Mouse (Mus musculus) neural tube, embryonic 15.5 days (tissue): Measurements from ENCODE around the gene Apoc1. TPM values are rescaled to one million over a fixed set of nuclear protein-coding genes. Genes with fewer than 3 reads are reported as not detected.
A peak's percentile ranks its signal among the peaks of the same experiment; 100 is the strongest.

Experiments used
- ATAC-seq: fragments of 200-750 bp; cut with Nextera tagmentation; 2 replicates; pipeline ENCODE4 v1.8.0; 2017; ENCODE audit warnings: mild to moderate bottlenecking, moderate TSS enrichment, moderate library complexity; ENCODE audit not compliant: low FRiP score
- H3K27ac ChIP-seq: fragments of 300-500 bp; sonication (generic); replicated peaks from 2 replicates; pipeline ENCODE4 v1.5.1; 2015; ENCODE audit warnings: mild to moderate bottlenecking, inconsistent platforms
- H3K27me3 ChIP-seq: fragments of 300-500 bp; sonication (generic); replicated peaks from 2 replicates; pipeline ENCODE4 v1.6.1; 2015; ENCODE audit warnings: inconsistent platforms
- H3K36me3 ChIP-seq: fragments of 300-500 bp; sonication (generic); 2 replicates; pipeline ENCODE4 v1.6.1; 2015; ENCODE audit warnings: inconsistent platforms
- H3K4me1 ChIP-seq: fragments of 300-500 bp; sonication (generic); 2 replicates; pipeline ENCODE4 v1.6.1; 2015; ENCODE audit warnings: inconsistent platforms
- H3K4me2 ChIP-seq: fragments of 300-500 bp; sonication (generic); 2 replicates; pipeline ENCODE4 v1.6.1; 2015; ENCODE audit warnings: inconsistent platforms, mild to moderate bottlenecking, moderate library complexity
- H3K4me3 ChIP-seq: fragments of 300-500 bp; sonication (generic); replicated peaks from 2 replicates; pipeline ENCODE4 v1.5.1; 2015; ENCODE audit warnings: mild to moderate bottlenecking, inconsistent platforms
- H3K9ac ChIP-seq: fragments of 300-500 bp; sonication (generic); replicated peaks from 2 replicates; pipeline ENCODE4 v1.6.1; 2015; ENCODE audit warnings: mild to moderate bottlenecking, inconsistent platforms
- H3K9me3 ChIP-seq: fragments of 300-500 bp; sonication (generic); replicated peaks from 2 replicates; pipeline ENCODE4 v1.6.1; 2016; ENCODE audit warnings: inconsistent platforms
- WGBS: fragments of 180-500 bp; shearing (Covaris S2); methylation state at CpG from one replicate; pipeline ENCODE4 v1.1.7; 2015; ENCODE audit warnings: mixed read lengths; 5-methylcytosine and 5-hydroxymethylcytosine counted together
- polyA plus RNA-seq: library from polyadenylated mRNA; unstranded; fragments of >200 nt; fragmentation: Nextera tagmentation; extraction: Ambion mirVana; gene quantifications from 2 replicates; pipeline ENCODE4 v1.2.1, GENCODE M21; 2015

The Apoc1 gene
- polyA plus RNA-seq, 1 experiment from 2014 or later = 6.5 TPM

GRCm38 (mm10) chr7:19680702-19681101 lies 11.8 kb downstream of the Apoc1 start:
- Histone ChIP-seq H3K27me3 (no peaks in the 10 kb centered on the region), H3K9me3 (no peaks in the 10 kb centered on the region), H3K4me3 (no peak overlapping the region), H3K27ac (no peak overlapping the region), H3K36me3 (no peaks in the 10 kb centered on the region), H3K4me2 (no peak overlapping the region), H3K4me1 (no peaks in the 10 kb centered on the region), H3K9ac (no peak overlapping the region)
- 83% methylated on average over 2 of the region's 2 CpGs for WGBS
- no peak for ATAC-seq

DNA sequence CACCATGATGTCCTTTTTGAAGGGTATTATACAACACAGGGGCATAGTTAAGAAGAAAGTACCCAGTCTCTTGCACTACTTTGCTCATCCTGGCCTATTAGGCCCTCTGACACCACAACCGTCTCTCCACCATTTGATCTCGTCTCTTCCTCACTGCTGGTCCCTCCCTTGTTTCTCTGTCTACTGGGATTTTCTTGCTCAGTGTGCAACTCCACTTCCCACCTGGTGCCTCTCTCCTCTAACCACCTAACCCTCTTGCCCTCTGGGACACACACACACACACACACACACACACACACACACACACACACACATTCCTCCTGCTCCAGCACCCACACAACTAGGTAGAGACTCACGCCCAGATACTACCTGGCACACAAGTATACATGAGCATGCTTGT lies 13.6 kb downstream of the Apoc1 start:
- no peaks in the 10 kb centered on the region for H3K4me1 ChIP-seq

GRCm38 (mm10) chr7:19677872-19678271 lies 14.6 kb downstream of the Apoc1 start, which contains the start of gene Apoc2:
TSS of gene Apoc2 (minus strand) at chr7:19677941.
- ATAC-seq = no peak
- Histone ChIP-seq H3K27ac (no peak within 1 kb of the TSS), H3K27me3 (no peaks in the 10 kb centered on the region), H3K4me2 (no peak within 1 kb of the TSS), H3K36me3 (no peaks in the 10 kb centered on the region), H3K9ac (no peak within 1 kb of the TSS), H3K4me1 (no peaks in the 10 kb centered on the region), H3K4me3 (no peak within 1 kb of the TSS), H3K9me3 (no peaks in the 10 kb centered on the region)
- 81% methylated on average over 8 of the region's 8 CpGs for WGBS

More for the DNA sequence above, 13.6 kb downstream of the Apoc1 start:
- no peak for ATAC-seq
- no peaks in the 10 kb centered on the region for H3K36me3 ChIP-seq
- H3K27me3 ChIP-seq = no peaks in the 10 kb centered on the region
- WGBS = 93% methylated on average over 3 of the region's 3 CpGs
- H3K9me3 ChIP-seq = no peaks in the 10 kb centered on the region
- no peak overlapping the region for H3K9ac ChIP-seq
- no peak overlapping the region for H3K4me3 ChIP-seq
- H3K27ac ChIP-seq = no peak overlapping the region
- no peak overlapping the region for H3K4me2 ChIP-seq

DNA sequence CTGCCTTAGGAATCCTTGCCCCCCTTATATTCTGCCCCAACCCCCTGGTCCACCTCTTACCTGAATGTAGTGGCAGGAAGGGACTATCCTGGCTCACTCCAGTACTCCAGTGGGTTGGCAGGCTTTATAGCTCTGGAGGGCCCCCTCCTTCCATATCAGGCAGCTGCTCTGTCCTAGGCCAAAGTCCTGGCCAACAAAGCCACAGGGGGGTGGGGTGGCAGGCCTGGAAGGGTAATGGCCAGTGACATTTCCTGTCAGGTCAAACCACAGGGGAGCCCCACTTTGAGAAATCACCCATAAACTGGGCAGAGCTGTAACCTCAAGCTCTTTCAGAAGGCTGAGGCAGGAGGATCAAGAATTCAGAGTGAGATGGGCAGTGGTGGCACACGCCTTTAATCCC lies 15.8 kb downstream of the Apoc1 start:
- Histone ChIP-seq H3K9ac (no peak overlapping the region), H3K27ac (no peak overlapping the region), H3K4me3 (no peak overlapping the region), H3K36me3 (no peaks in the 10 kb centered on the region), H3K4me1 (no peaks in the 10 kb centered on the region), H3K27me3 (no peaks in the 10 kb centered on the region), H3K4me2 (no peak overlapping the region), H3K9me3 (no peaks in the 10 kb centered on the region)
- ATAC-seq = no peak
- 70% methylated on average over 1 of the region's 1 CpGs for WGBS

- Histone ChIP-seq H3K27me3 (no peaks in the 10 kb centered on the region), H3K36me3 (no peaks in the 10 kb centered on the region), H3K9ac (no peak overlapping the region), H3K4me2 (no peak overlapping the region), H3K4me1 (no peaks in the 10 kb centered on the region), H3K9me3 (no peaks in the 10 kb centered on the region), H3K4me3 (no peak overlapping the region), H3K27ac (no peak overlapping the region)
- 86% methylated on average over 10 of the region's 10 CpGs for whole genome bisulfite sequencing
- no peak for ATAC-seq
These were observed 16.6 kb downstream of the Apoc1 start for GRCm38 (mm10) chr7:19675824-19676223.

- Histone ChIP-seq H3K9ac (no peak overlapping the region), H3K4me1 (peaks cover 6% of the 10 kb centered on the region), H3K4me2 (no peak overlapping the region), H3K9me3 (no peaks in the 10 kb centered on the region), H3K27ac (no peak overlapping the region), H3K27me3 (no peaks in the 10 kb centered on the region), H3K4me3 (no peak overlapping the region), H3K36me3 (no peaks in the 10 kb centered on the region)
- WGBS = 72% methylated on average over 14 of the region's 14 CpGs
- ATAC-seq = no peak
These were observed 19.3 kb downstream of the Apoc1 start for GRCm38 (mm10) chr7:19673083-19673699.

DNA sequence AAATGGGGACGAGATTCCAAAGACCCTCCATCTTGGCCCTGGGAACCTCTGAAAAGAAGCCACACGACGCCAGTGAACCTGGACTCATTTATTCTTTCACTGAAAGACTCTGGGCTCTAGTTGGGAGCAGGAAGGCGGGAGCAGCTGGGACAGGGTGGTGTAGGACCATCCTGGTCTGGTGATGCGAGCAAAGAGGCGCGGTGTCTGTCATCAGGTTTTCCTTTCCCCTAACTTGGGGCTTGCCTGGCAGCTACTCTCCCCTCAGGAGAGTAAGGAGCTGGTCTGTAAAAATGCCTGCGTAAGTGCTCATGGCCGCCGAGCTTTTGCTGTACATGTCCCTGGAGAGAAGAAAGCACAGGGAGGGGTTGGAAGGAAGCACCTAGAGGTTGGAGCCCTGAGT lies 20.9 kb downstream of the Apoc1 start:
- H3K36me3 ChIP-seq = no peaks in the 10 kb centered on the region
- H3K27ac ChIP-seq = no peak overlapping the region
- no peak overlapping the region for H3K9ac ChIP-seq
- WGBS = 71% methylated on average over 10 of the region's 10 CpGs
- H3K4me1 ChIP-seq = peaks cover 7% of the 10 kb centered on the region
- H3K4me3 ChIP-seq = no peak overlapping the region
- no peak overlapping the region for H3K4me2 ChIP-seq
- H3K9me3 ChIP-seq = no peaks in the 10 kb centered on the region
- ATAC-seq = no peak
- no peaks in the 10 kb centered on the region for H3K27me3 ChIP-seq

- H3K4me1 ChIP-seq = peaks cover 18% of the 10 kb centered on the region
- 0 out of 2 replicates have a peak overlapping the region, but pooled peaks have one; percentile 2 for H3K4me3 ChIP-seq
- H3K27ac ChIP-seq = peak overlapping the region; percentile 78
- no peaks in the 10 kb centered on the region for H3K27me3 ChIP-seq
- 7% methylated on average over 10 of the region's 10 CpGs for WGBS
- no peaks in the 10 kb centered on the region for H3K36me3 ChIP-seq
- 0 out of 2 replicates have a peak overlapping the region, but pooled peaks have one; percentile 10 for H3K9ac ChIP-seq
- peak overlapping the region; percentile 32; the same call in 1 of the 2 replicates for H3K4me2 ChIP-seq
- peak; percentile 52 for ATAC-seq
- H3K9me3 ChIP-seq = no peaks in the 10 kb centered on the region
These were observed 23.3 kb downstream of the Apoc1 start for GRCm38 (mm10) chr7:19668947-19669721.

- H3K36me3 ChIP-seq = 0 out of 2 replicates have a peak, but pooled peaks cover 4% of the 10 kb centered on the region
- no peak overlapping the region for H3K4me2 ChIP-seq
- 79% methylated on average over 2 of the region's 2 CpGs for WGBS
- H3K9ac ChIP-seq = no peak overlapping the region
- no peak for ATAC-seq
- H3K4me1 ChIP-seq = peaks cover 34% of the 10 kb centered on the region
- no peaks in the 10 kb centered on the region for H3K9me3 ChIP-seq
- no peaks in the 10 kb centered on the region for H3K27me3 ChIP-seq
- H3K27ac ChIP-seq = no peak overlapping the region
- H3K4me3 ChIP-seq = no peak overlapping the region
These were observed 25.0 kb downstream of the Apoc1 start for GRCm38 (mm10) chr7:19667434-19667833.

GRCm38 (mm10) chr7:19666750-19667149 lies 25.7 kb downstream of the Apoc1 start:
- H3K4me3 ChIP-seq = no peak overlapping the region
- no peak for ATAC-seq
- no peak overlapping the region; the same call in 1 of the 2 replicates for H3K27ac ChIP-seq
- H3K9me3 ChIP-seq = no peaks in the 10 kb centered on the region
- H3K4me1 ChIP-seq = peaks cover 40% of the 10 kb centered on the region
- WGBS = 76% methylated on average over 3 of the region's 3 CpGs
- no peak overlapping the region for H3K4me2 ChIP-seq
- H3K36me3 ChIP-seq = peaks cover 4% of the 10 kb centered on the region; the same call in 1 of the 2 replicates
- no peak overlapping the region for H3K9ac ChIP-seq
- H3K27me3 ChIP-seq = no peaks in the 10 kb centered on the region

DNA sequence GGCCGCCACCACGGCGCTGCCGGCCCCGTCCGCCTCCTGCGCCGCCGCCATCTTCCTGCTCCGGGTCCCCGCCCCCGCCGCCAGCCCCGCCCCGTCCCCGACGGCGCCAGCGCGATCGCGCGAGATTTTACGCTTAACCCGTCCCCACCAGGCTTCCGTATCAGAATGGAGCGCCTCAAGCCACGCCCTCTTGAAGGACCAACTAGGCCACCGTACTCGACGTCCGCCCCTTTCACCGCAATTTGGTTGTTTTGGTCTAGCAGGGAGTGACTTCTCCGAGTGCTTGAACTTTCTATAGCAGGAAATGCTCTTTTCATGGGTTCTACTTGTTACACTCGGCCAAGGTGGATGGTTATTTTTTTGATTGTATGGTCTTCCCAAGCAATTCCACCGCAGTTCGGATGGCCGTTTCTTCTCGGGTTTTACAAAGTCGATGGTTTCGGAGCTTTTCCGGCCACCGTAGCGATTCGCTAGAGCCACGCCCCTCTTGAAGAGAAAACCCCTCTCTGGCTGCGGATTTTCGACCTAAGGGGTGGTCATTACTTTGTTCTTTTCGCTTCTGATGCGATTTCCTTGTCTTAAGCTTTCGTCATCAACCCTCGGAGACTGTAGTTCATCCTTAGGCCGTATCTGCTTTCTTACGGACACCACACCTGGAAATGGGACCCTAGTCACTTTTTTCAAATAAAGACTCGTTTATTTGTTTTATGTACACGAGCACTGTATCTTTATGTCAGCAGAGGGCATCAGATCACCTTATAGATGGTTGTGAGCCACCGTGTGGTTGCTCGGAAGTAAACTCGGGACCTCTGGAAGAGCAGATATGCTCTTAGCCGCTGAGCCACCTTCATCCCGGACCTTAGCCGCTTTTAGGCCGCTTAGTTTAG lies 27.3 kb downstream of the Apoc1 start, which contains the start of gene Clptm1:
Gene Clptm1, minus strand, starts transcription at position 79 of the 887 bp plus-strand sequence.
- Histone ChIP-seq H3K36me3 (peaks cover 4% of the 10 kb centered on the region; the same call in 1 of the 2 replicates), H3K4me2 (peak within 1 kb of the TSS; percentile 88), H3K4me1 (peaks cover 47% of the 10 kb centered on the region), H3K9ac (peak within 1 kb of the TSS; percentile 99), H3K4me3 (peak within 1 kb of the TSS; percentile 100), H3K9me3 (no peaks in the 10 kb centered on the region), H3K27ac (peak within 1 kb of the TSS; percentile 94), H3K27me3 (no peaks in the 10 kb centered on the region)
- ATAC-seq = peak; percentile 88
- WGBS = 0% methylated on average over 63 of the region's 63 CpGs
